Mouse (Mus musculus): ENCODE measurements around the gene Rab15. TPM values are rescaled to one million over a fixed set of nuclear protein-coding genes. Genes with fewer than 3 reads are reported as not detected.

Rab15 gene
- polyA plus RNA-seq, 1 experiment from 2014 or later: 10.1 TPM

- Histone ChIP-seq H3K27me3 (ENCODE audit: control insufficient read depth, insufficient read depth, low read length) (peaks cover 12% of the 10 kb centered on the region), H3K27ac (ENCODE audit: low read depth, low read length) (no peak overlapping the region), H3K4me2 (no peak overlapping the region), H3K36me3 (ENCODE audit: control insufficient read depth, insufficient read depth, low read length) (no peaks in the 10 kb centered on the region), H3K4me1 (ENCODE audit: control insufficient read depth, insufficient read depth, low read length) (peaks cover 15% of the 10 kb centered on the region), H3K9me3 (ENCODE audit: control insufficient read depth, low read length) (no peaks in the 10 kb centered on the region), H3K9ac (ENCODE audit: low read length) (no peak overlapping the region), H3K4me3 (ENCODE audit: low read depth, low read length) (no peak overlapping the region)
- DNase-seq (ENCODE audit: low spot score, missing footprints) (no peak), ATAC-seq (ENCODE audit: low FRiP score) (no peak)
- WGBS: 69% methylated on average over 4 of the region's 4 CpGs
These were observed 2.6 kb upstream of the Rab15 start for GRCm38 (mm10) chr12:76825283-76825682.

- Histone ChIP-seq H3K9me3 (ENCODE audit: control insufficient read depth, low read length) (no peaks in the 10 kb centered on the region), H3K36me3 (ENCODE audit: control insufficient read depth, insufficient read depth, low read length) (no peaks in the 10 kb centered on the region), H3K27ac (ENCODE audit: low read depth, low read length) (no peak overlapping the region), H3K4me2 (peak overlapping the region; percentile 92), H3K27me3 (ENCODE audit: control insufficient read depth, insufficient read depth, low read length) (peaks cover 12% of the 10 kb centered on the region), H3K9ac (ENCODE audit: low read length) (peak overlapping the region; percentile 76), H3K4me3 (ENCODE audit: low read depth, low read length) (peak overlapping the region; percentile 68), H3K4me1 (ENCODE audit: control insufficient read depth, insufficient read depth, low read length) (peaks cover 25% of the 10 kb centered on the region)
- ATAC-seq (ENCODE audit: low FRiP score): peak; percentile 75
- WGBS: 1% methylated on average over 41 of the region's 66 CpGs
- DNase-seq (ENCODE audit: low spot score, missing footprints): peak; percentile 95
These were observed 582 bp downstream of the Rab15 start for GRCm38 (mm10) chr12:76822002-76822650.

- H3K36me3 ChIP-seq (ENCODE audit: control insufficient read depth, insufficient read depth, low read length): no peaks in the 10 kb centered on the region
- peaks cover 27% of the 10 kb centered on the region for H3K4me1 ChIP-seq (ENCODE audit: control insufficient read depth, insufficient read depth, low read length)
- no peak overlapping the region for H3K4me3 ChIP-seq (ENCODE audit: low read depth, low read length)
- no peaks in the 10 kb centered on the region for H3K9me3 ChIP-seq (ENCODE audit: control insufficient read depth, low read length)
- H3K4me2 ChIP-seq: peak overlapping the region; percentile 92; the same call in 1 of the 2 replicates
- H3K9ac ChIP-seq (ENCODE audit: low read length): no peak overlapping the region
- DNase-seq (ENCODE audit: low spot score, missing footprints) (peak; percentile 87), ATAC-seq (ENCODE audit: low FRiP score) (no peak)
- peaks cover 12% of the 10 kb centered on the region for H3K27me3 ChIP-seq (ENCODE audit: control insufficient read depth, insufficient read depth, low read length)
- WGBS: 42% methylated on average over 4 of the region's 4 CpGs
- H3K27ac ChIP-seq (ENCODE audit: low read depth, low read length): no peak overlapping the region
These were observed 2.1 kb downstream of the Rab15 start for GRCm38 (mm10) chr12:76820615-76821014.

- 58% methylated on average over 6 of the region's 6 CpGs for WGBS
- DNase-seq (ENCODE audit: low spot score, missing footprints): no peak
- H3K36me3 ChIP-seq (ENCODE audit: control insufficient read depth, insufficient read depth, low read length): no peaks in the 10 kb centered on the region
- H3K4me1 ChIP-seq (ENCODE audit: control insufficient read depth, insufficient read depth, low read length): peaks cover 27% of the 10 kb centered on the region
- peaks cover 12% of the 10 kb centered on the region for H3K27me3 ChIP-seq (ENCODE audit: control insufficient read depth, insufficient read depth, low read length)
- H3K9me3 ChIP-seq (ENCODE audit: control insufficient read depth, low read length): no peaks in the 10 kb centered on the region
- no peak overlapping the region for H3K27ac ChIP-seq (ENCODE audit: low read depth, low read length)
- H3K4me3 ChIP-seq (ENCODE audit: low read depth, low read length): no peak overlapping the region
- ATAC-seq (ENCODE audit: low FRiP score): no peak
- no peak overlapping the region for H3K9ac ChIP-seq (ENCODE audit: low read length)
- H3K4me2 ChIP-seq: no peak overlapping the region
These were observed 2.9 kb downstream of the Rab15 start for GRCm38 (mm10) chr12:76819816-76820215.

GRCm38 (mm10) chr12:76818908-76819307 is 3.8 kb downstream of the Rab15 start:
- DNase-seq (ENCODE audit: low spot score, missing footprints): no peak
- no peak for ATAC-seq (ENCODE audit: low FRiP score)
- Histone ChIP-seq H3K9ac (ENCODE audit: low read length) (no peak overlapping the region), H3K4me1 (ENCODE audit: control insufficient read depth, insufficient read depth, low read length) (peaks cover 27% of the 10 kb centered on the region), H3K27ac (ENCODE audit: low read depth, low read length) (no peak overlapping the region), H3K4me3 (ENCODE audit: low read depth, low read length) (no peak overlapping the region), H3K36me3 (ENCODE audit: control insufficient read depth, insufficient read depth, low read length) (no peaks in the 10 kb centered on the region), H3K4me2 (no peak overlapping the region), H3K9me3 (ENCODE audit: control insufficient read depth, low read length) (no peaks in the 10 kb centered on the region), H3K27me3 (ENCODE audit: control insufficient read depth, insufficient read depth, low read length) (peaks cover 12% of the 10 kb centered on the region)
- WGBS: 90% methylated on average over 9 of the region's 9 CpGs

GRCm38 (mm10) chr12:76818120-76818519 is 4.6 kb downstream of the Rab15 start:
- no peaks in the 10 kb centered on the region for H3K9me3 ChIP-seq (ENCODE audit: control insufficient read depth, low read length)
- no peaks in the 10 kb centered on the region for H3K36me3 ChIP-seq (ENCODE audit: control insufficient read depth, insufficient read depth, low read length)
- H3K4me3 ChIP-seq (ENCODE audit: low read depth, low read length): no peak overlapping the region
- no peak for ATAC-seq (ENCODE audit: low FRiP score)
- H3K4me2 ChIP-seq: no peak overlapping the region
- no peak overlapping the region for H3K9ac ChIP-seq (ENCODE audit: low read length)
- H3K4me1 ChIP-seq (ENCODE audit: control insufficient read depth, insufficient read depth, low read length): peaks cover 27% of the 10 kb centered on the region
- DNase-seq (ENCODE audit: low spot score, missing footprints): no peak
- WGBS: 34% methylated on average over 4 of the region's 4 CpGs
- H3K27me3 ChIP-seq (ENCODE audit: control insufficient read depth, insufficient read depth, low read length): peaks cover 9% of the 10 kb centered on the region
- no peak overlapping the region; the same call in 1 of the 2 replicates for H3K27ac ChIP-seq (ENCODE audit: low read depth, low read length)

- DNase-seq (ENCODE audit: low spot score, missing footprints): no peak
- no peak for ATAC-seq (ENCODE audit: low FRiP score)
- Histone ChIP-seq H3K4me2 (no peak overlapping the region), H3K36me3 (ENCODE audit: control insufficient read depth, insufficient read depth, low read length) (0 out of 2 replicates have a peak, but pooled peaks cover 2% of the 10 kb centered on the region), H3K27ac (ENCODE audit: low read depth, low read length) (no peak overlapping the region), H3K4me3 (ENCODE audit: low read depth, low read length) (no peak overlapping the region), H3K27me3 (ENCODE audit: control insufficient read depth, insufficient read depth, low read length) (peaks cover 4% of the 10 kb centered on the region), H3K4me1 (ENCODE audit: control insufficient read depth, insufficient read depth, low read length) (peaks cover 27% of the 10 kb centered on the region), H3K9me3 (ENCODE audit: control insufficient read depth, low read length) (no peaks in the 10 kb centered on the region), H3K9ac (ENCODE audit: low read length) (no peak overlapping the region)
- WGBS: 50% methylated on average over 4 of the region's 4 CpGs
These were observed 5.5 kb downstream of the Rab15 start for GRCm38 (mm10) chr12:76817176-76817575.

- Histone ChIP-seq H3K4me3 (ENCODE audit: low read depth, low read length) (no peak overlapping the region), H3K4me2 (no peak overlapping the region), H3K9me3 (ENCODE audit: control insufficient read depth, low read length) (no peaks in the 10 kb centered on the region), H3K27ac (ENCODE audit: low read depth, low read length) (no peak overlapping the region), H3K36me3 (ENCODE audit: control insufficient read depth, insufficient read depth, low read length) (0 out of 2 replicates have a peak, but pooled peaks cover 2% of the 10 kb centered on the region), H3K4me1 (ENCODE audit: control insufficient read depth, insufficient read depth, low read length) (peaks cover 25% of the 10 kb centered on the region), H3K27me3 (ENCODE audit: control insufficient read depth, insufficient read depth, low read length) (peaks cover 4% of the 10 kb centered on the region; the same call in 1 of the 2 replicates), H3K9ac (ENCODE audit: low read length) (no peak overlapping the region)
- 58% methylated on average over 4 of the region's 4 CpGs for WGBS
- DNase-seq (ENCODE audit: low spot score, missing footprints): peak; percentile 41
- no peak for ATAC-seq (ENCODE audit: low FRiP score)
These were observed 6.0 kb downstream of the Rab15 start for GRCm38 (mm10) chr12:76816720-76817119.

- H3K4me2 ChIP-seq: no peak overlapping the region
- DNase-seq (ENCODE audit: low spot score, missing footprints): no peak
- no peak overlapping the region for H3K27ac ChIP-seq (ENCODE audit: low read depth, low read length)
- H3K27me3 ChIP-seq (ENCODE audit: control insufficient read depth, insufficient read depth, low read length): no peaks in the 10 kb centered on the region
- H3K9me3 ChIP-seq (ENCODE audit: control insufficient read depth, low read length): no peaks in the 10 kb centered on the region
- ATAC-seq (ENCODE audit: low FRiP score): no peak
- peaks cover 9% of the 10 kb centered on the region; the same call in 1 of the 2 replicates for H3K4me1 ChIP-seq (ENCODE audit: control insufficient read depth, insufficient read depth, low read length)
- 89% methylated on average over 2 of the region's 2 CpGs for WGBS
- 0 out of 2 replicates have a peak, but pooled peaks cover 2% of the 10 kb centered on the region for H3K36me3 ChIP-seq (ENCODE audit: control insufficient read depth, insufficient read depth, low read length)
- no peak overlapping the region for H3K9ac ChIP-seq (ENCODE audit: low read length)
- H3K4me3 ChIP-seq (ENCODE audit: low read depth, low read length): no peak overlapping the region
These were observed 8.6 kb downstream of the Rab15 start for GRCm38 (mm10) chr12:76814120-76814519.
